Mouse (Mus musculus) gastrocnemius, postnatal 36 days (tissue): ENCODE data around the gene Them4. TPM values are rescaled to one million over a fixed set of nuclear protein-coding genes. Genes with fewer than 3 reads are reported as not detected.
"Not testable (repeated sequence)": the region's sequence is repeated elsewhere in the genome, so short reads cannot be mapped to it uniquely, and the experiment has no call there.

Experiments used
- DNase-seq, 2 experiments: peaks; one replicate each; pipeline ENCODE4 v3.0.0; 2022
- intact Hi-C: fragments of 180-260 bp; cut with DNase I; formaldehyde crosslinking; loops from one replicate; pipeline ENCODE4 v1.15.1; 2025
- long read RNA-seq, 2 experiments: library from polyadenylated mRNA; stranded (forward); transcript quantifications; one replicate each; pipeline ENCODE4 v2.0.0; 2021
- total RNA-seq, 2 experiments: library from RNA; stranded (reverse); gene quantifications; 2 replicates each; pipeline ENCODE4 v1.2.3; 2021

Gene Them4
- 1 to 10 TPM; 7.4 to 8.3 TPM for total RNA-seq
- long read RNA-seq, experiment 1, partial matches to known transcripts = 0 of 6 reads
- long read RNA-seq, experiment 1, other reads (novel, unspliced or antisense) = 2 of 6 reads
- long read RNA-seq, experiment 2, transcript Them4-201 (6 exons, 1,781 nt) = major isoform, 11 of 13 reads
- long read RNA-seq, experiment 2, partial matches to known transcripts = 1 of 13 reads
- long read RNA-seq, experiment 2, other reads (novel, unspliced or antisense) = 0 of 13 reads

DNA sequence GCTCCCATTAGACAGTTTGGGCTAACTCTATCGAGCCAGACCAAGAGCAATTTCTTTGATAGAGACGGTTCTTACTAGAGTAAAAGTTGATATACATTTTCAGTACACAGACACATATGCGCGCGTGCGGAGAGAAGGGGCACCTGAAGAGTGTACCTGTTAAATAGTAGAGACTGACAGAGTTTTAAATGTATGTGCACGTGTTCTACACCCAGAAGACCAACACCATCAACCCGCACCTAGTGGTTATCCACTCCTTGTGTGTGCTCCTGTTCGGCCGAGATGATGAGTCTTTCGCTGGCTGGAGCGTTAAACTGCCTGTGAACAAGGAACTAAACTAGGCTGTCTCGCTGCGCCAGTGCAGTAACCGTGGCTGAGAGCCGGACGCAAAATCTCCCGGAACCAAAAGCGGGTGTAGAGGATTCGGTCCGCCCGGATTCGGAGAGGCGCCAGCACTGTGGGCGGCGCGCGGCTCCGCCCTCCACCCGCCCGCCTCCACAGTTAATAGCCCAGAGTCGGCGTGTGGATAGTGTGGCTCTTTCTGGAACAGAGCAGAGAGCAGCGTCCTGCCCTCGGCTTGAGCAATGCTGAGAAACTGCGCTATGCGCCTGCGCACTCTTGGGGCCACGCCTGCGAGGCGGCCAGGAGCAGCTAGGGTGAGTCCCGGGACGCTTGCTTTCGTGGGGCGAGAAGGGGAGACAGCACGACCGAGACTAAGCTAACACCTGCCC, at the start of gene Them4:
Them4 (plus strand) TSS at position 457 of the 731 bp plus-strand sequence.
- intact Hi-C loops = no loop called here

GRCm38 (mm10) chr3:94260598-94260997, 49.3 kb upstream of the Them4 start:
- intact Hi-C loops = no loop called here
- no peak for DNase-seq

More for the DNA sequence above, at the start of gene Them4:
- DNase-seq = peak; percentile 95

DNA sequence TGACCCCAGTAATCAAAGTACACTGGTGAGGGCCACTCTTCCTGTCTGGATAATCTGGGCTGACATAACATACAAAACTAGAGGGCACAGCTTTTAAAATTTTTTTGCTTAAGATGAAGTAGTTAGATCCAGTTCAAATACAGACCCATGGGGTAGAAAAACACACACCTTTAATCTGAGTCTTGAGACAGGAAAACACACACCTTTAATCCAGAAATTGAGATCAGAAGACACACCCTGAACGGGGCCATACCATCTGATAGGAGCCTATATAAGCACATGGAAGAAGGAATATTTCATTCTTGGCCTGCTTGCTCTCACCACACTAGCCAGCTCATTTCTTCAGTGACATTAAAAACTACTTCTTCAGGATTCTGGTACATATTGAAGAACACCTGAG, 46.2 kb upstream of the Them4 start, which contains the start of gene Gm4778:
Gm4778 (plus strand) TSS at position 301 of the 400 bp plus-strand sequence.
- intact Hi-C loops, DNase-seq: not testable (repeated sequence)

DNA sequence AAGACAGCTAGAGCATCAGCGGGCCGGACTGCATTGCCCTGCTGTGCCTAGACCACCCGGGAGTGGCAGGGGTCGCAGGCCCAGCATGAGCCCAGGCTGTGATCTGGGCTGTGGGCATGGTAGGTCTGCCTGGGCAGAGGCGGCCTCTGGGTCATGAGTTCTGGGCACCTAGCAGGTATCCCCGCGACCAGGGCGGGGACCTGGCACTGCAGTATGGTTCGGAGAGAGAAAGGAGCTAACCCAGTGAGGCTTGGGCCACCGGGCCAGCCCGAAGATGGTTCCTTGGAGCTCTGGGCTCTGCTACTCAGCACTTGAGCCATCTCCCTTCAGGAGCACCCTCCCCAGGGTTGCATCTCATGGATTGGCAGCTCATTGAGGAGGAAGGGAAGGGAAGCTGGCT, 33.9 kb upstream of the Them4 start:
- DNase-seq = no peak
- intact Hi-C loops = no loop called here

DNA sequence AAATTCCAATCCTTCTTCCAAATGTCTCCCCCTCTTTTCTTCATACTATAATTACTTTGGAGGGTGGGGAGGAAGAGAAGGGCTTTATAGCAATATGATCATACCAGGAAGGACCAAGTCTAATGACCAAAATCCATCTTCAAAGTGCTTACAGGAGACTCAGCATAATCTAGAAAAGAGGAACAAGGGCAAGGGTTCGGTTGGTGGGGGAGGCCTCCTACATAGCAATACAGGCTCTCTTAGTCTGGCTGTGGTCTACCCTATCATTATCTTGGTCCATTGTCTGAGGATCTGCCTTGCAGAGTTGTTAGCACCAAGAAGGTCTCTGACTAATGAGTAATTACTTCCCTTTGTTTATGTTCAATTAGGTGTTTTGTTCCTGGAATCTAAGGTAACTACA, 4.4 kb upstream of the Them4 start:
- intact Hi-C loops = no loop called here
- DNase-seq = no peak

DNA sequence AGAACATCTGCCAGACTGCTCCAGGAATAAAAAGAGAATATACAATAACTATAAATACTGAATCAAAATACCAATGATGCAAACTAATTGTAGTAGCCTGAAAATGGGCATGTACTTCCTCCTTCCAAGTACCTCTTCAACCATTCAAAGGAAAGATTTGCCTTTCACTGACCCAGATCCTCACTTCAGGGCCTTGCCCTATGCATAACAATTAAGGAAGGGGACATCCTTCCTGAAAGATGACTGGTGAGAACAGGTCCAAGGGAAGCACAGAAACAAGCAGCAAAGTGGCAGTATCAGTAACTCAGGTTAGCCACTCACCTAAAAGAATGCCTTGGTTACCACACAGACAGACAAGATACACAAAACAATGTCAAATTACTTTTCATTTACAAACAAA, 2.9 kb upstream of the Them4 start:
- no peak for DNase-seq
- intact Hi-C loops = no loop called here

DNA sequence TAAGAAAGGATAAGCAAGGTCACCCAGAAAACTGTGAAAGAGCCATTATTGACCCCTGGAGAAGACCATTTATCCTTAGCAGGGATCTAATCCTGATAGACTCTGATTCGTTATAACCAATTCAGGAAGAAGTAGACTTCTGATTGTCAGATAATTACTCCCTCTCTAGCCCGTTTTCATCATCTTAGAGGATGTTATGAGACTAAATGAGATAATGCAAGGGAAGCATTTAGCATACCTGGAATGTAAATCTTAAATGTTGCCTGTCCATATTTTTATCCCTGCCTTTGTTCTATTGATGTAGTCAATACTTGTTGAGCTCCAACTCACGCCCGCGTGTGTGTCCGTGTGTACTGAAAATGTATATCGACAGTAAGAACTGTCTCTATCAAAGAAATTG, 602 bp downstream of the Them4 start:
- intact Hi-C loops = no loop called here
- no peak for DNase-seq

DNA sequence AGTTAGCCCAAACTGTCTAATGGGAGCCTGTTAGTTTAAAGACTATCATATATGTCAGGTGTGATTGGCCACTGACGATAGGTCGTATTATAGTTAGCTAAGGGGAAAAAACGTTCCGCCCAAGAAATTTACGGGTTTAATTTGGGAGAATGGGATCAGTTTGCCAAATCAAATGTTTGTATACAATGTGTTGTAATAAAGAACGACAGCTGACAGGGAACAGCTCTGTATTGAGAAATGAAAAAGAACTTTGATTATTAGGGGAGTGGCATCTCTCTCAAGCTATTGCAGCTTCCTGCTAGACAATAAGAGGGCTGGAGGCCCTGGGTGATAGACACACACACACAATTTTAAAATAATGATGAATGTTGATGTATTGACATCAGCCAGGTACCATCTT, 1.0 kb downstream of the Them4 start:
- DNase-seq = no peak
- intact Hi-C loops = no loop called here

DNA sequence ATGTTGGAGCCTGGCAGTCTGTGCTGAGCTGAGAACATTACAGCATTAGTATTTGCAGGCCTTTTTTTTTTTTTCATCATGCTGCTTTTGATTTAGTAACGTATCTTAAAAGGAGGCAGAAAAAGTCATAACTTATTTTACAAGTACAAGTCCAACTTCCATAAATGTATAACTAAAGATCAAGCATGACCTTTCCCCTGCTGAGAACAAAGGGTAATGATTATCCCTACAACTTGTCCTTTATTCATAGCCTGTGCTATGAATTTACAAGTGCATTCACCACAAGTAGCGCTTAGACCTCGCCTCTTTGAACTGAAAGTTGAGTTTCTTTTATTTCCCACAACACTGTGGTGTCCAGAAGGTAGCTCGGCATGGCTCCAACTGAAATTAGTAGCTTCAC, 1.5 kb downstream of the Them4 start:
- no peak for DNase-seq
- intact Hi-C loops = no loop called here

DNA sequence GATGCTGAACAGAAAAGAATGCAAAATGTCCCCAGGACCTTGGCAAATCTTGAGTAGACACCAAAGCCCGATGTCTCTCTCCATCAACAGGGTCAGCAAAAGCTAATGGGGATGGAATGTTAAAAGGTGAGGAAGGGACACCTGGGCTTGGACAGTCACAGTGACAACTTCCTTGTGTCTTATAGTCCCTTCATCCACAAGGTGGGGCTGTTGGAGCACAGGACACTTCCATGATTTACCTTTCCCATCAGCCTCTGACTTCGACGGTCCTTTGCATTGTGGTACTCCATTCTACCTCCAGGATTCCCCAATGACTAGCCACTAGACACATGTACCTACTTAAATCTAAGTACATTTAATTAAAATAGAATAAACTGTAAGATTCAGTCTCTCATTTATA, 18.8 kb downstream of the Them4 start:
- intact Hi-C loops = no loop called here
- no peak for DNase-seq

GRCm38 (mm10) chr3:94334442-94334841, 24.6 kb downstream of the Them4 start:
- intact Hi-C loops = no loop called here

DNA sequence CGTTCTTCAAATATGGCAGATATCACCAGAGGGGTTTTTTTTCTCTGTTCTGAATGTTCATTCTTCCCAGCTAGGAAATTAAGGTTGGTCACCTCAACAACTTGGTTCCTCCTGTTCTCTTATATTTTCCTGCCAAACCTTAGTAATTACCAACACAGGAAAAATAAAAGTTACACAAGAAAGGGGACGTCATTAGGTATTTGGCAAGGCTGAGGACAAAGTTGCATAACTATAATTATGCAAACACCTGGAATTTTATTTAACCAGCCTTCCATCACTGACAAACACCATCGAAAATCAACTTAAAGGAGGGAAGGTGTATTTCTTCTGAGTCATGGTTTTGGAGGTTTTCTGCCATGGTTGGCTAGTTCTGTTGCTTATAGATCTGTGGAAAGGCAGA, 28.6 kb downstream of the Them4 start:
- intact Hi-C loops = no loop called here
- no peak for DNase-seq

More at GRCm38 (mm10) chr3:94334442-94334841, 24.6 kb downstream of the Them4 start:
- no peak for DNase-seq

DNA sequence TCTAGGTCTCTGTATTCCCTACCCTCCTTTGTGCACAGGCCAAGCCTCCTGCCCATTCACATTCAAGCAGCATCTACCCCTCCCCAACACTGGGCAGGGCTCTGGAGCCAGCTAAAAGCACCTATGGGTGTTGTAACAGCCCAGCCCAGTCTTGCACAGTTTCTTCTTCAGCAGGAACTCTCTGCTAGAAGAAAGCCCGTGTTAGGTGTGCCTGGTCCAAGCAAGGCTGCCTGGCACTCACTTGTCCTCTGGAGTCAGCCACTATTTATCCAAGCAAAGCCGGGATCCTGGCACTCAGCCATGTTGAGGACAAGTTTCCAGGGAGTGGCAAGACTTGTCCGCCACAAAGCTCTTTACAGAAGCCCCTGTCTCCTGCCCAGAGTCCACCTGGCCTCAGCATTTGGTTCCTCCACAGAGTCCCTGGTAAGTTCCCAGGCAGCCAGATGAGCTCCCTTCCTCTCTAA, 32.1 kb downstream of the Them4 start, which contains the start of gene Them5:
Them5 (plus strand) TSS at position 141 of the 464 bp plus-strand sequence.
- intact Hi-C loops = no loop called here
- DNase-seq = no peak

- DNase-seq = no peak
These were observed 32.7 kb downstream of the Them4 start for GRCm38 (mm10) chr3:94342552-94342951.

DNA sequence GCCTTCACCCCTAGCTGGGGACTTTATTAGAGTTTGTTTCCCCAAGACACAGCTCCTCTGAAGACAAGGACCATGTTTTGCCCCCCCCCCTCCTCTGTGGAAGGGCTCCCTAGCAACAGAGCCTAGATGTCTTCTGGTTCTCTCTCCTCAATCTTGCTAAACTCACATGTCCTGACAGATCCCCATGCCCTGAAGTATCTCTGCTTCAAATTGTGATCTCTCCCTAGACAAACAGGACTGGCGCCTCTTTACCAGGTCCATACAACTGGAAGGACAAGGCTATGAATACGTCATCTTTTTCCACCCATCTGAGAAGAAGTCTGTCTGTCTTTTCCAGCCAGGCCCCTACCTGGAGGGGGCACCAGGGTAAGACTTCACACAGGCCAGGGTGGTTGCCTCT, 34.3 kb downstream of the Them4 start:
- no peak for DNase-seq
- intact Hi-C loops = no loop called here

More at GRCm38 (mm10) chr3:94342552-94342951, 32.7 kb downstream of the Them4 start:
- intact Hi-C loops = no loop called here

- DNase-seq = no peak
- intact Hi-C loops = no loop called here
These were observed 35.0 kb downstream of the Them4 start for GRCm38 (mm10) chr3:94344897-94345296.

GRCm38 (mm10) chr3:94348146-94348545, 38.3 kb downstream of the Them4 start:
- intact Hi-C loops = no loop called here
- no peak for DNase-seq

GRCm38 (mm10) chr3:94360812-94361211, 50.9 kb downstream of the Them4 start:
- no peak for DNase-seq
- intact Hi-C loops = no loop called here

GRCm38 (mm10) chr3:94362138-94362537, 52.2 kb downstream of the Them4 start, which contains the start of gene C2cd4d:
C2cd4d (plus strand) TSS chr3:94362438.
- intact Hi-C loops = no loop called here

DNA sequence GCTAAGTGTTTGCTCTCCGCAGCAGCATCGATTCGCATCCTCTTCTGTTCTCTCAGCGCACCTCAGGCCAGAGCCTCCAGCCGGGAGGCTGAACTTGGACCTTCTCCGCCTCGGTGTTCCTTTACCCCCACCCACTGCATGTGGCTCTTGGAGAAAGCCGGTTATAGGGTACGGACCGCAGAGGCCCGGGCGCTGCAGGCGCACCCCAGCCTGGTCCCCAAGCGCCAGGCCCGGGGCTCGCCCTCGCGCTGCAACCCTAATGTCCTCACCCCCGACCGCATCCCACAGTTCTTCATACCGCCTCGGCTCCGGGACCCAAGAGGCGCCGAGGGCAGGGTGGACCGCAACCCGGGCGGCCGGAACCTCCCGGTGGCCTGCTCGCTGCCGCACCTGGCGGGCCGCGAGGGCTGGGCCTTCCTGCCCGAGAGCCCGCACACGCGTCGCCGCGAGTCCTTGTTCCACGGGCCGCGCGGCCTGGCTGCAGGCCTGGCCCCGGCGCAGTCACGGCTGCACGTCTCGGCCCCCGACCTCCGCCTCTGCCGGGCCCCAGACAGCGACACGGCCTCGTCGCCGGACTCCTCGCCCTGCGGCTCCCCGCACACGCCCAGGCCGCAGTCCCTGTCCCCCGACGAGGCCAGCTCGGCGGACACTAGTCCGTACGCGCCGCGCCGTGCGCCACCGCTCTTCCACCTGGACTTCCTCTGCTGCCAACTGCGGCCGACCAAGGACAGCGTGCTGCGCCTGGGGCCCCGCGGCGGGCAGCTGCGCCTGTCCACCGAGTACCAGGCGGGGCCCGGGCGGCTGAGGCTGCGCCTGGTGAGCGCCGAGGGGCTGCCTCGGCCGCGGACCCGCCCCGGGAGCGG, 53.6 kb downstream of the Them4 start:
- peak; percentile 38 to 39 for DNase-seq
- intact Hi-C loops = no loop called here

More at GRCm38 (mm10) chr3:94362138-94362537, 52.2 kb downstream of the Them4 start, which contains the start of gene C2cd4d:
- no peak for DNase-seq

GRCm38 (mm10) chr3:94364154-94364526, 54.3 kb downstream of the Them4 start:
- no peak for DNase-seq
- intact Hi-C loops = no loop called here
